Mouse (Mus musculus): ENCODE measurements around the gene Lrmda.

DNA sequence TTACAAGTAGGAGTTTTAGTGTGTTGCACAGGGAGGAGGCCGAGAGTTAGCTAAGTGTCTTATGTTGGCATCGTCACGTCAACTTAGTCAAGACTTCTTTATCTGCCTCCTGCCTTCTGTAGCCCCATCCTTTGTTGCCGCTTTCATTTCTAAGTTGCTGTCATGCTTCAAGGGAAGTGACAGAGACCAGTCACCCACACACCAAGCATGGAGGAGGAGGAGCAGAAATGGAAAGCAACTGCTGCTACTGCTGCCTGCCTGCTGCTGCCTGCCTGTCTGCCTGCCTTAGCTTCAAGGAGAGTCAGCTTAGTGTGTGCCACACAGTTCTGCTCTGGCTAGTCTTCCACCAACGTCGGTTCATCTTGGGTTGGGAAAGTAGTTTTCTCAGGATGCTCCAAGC is 319.7 kb downstream of the Lrmda start:
- TF ChIP-seq POLR2A (IDR thresholded peaks at IDR 0.05; ENCODE audit: low read depth, low read length) (no peak), CTCF (IDR thresholded peaks at IDR 0.05; ENCODE audit: extremely low read depth, insufficient read length, insufficient replicate concordance, low read depth, low read length) (no peak)
